Mouse (Mus musculus): ENCODE measurements around the gene Ksr1. TPM values are rescaled to one million over a fixed set of nuclear protein-coding genes. Genes with fewer than 3 reads are reported as not detected.

Ksr1 gene
- polyA plus RNA-seq, 1 experiment from 2014 or later: 6.0 TPM

GRCm38 (mm10) chr11:79125775-79126174 lies 20.4 kb downstream of the Ksr1 start:
- 69% methylated on average over 8 of the region's 8 CpGs for WGBS
- H3K27me3 ChIP-seq (replicated peaks; ENCODE audit: control insufficient read depth, insufficient read depth, low read length): no peaks in the 10 kb centered on the region

GRCm38 (mm10) chr11:79122556-79122955 lies 23.7 kb downstream of the Ksr1 start:
- Histone ChIP-seq H3K27ac (ENCODE audit: low read depth) (no peak overlapping the region), H3K4me2 (ENCODE audit: low read length) (no peak overlapping the region), H3K4me3 (ENCODE audit: low read depth, low read length) (no peak overlapping the region), H3K36me3 (ENCODE audit: control insufficient read depth, insufficient read depth, low read length) (no peaks in the 10 kb centered on the region), H3K9me3 (ENCODE audit: control insufficient read depth, low read length) (no peaks in the 10 kb centered on the region), H3K4me1 (replicated peaks; ENCODE audit: control insufficient read depth, insufficient read depth, low read length) (peaks cover 13% of the 10 kb centered on the region), H3K27me3 (replicated peaks; ENCODE audit: control insufficient read depth, insufficient read depth, low read length) (no peaks in the 10 kb centered on the region), H3K9ac (ENCODE audit: low read length) (no peak overlapping the region)
- WGBS: 86% methylated on average over 10 of the region's 10 CpGs
- DNase-seq (ENCODE audit: low spot score) (no peak), ATAC-seq (replicated peaks; ENCODE audit: low FRiP score, low TSS enrichment, low read depth) (no peak)

More at GRCm38 (mm10) chr11:79125775-79126174, 20.4 kb downstream of the Ksr1 start:
- H3K4me2 ChIP-seq (ENCODE audit: low read length): no peak overlapping the region
- no peak overlapping the region for H3K9ac ChIP-seq (ENCODE audit: low read length)
- DNase-seq (ENCODE audit: low spot score): no peak
- no peak for ATAC-seq (replicated peaks; ENCODE audit: low FRiP score, low TSS enrichment, low read depth)
- no peak overlapping the region for H3K4me3 ChIP-seq (ENCODE audit: low read depth, low read length)
- H3K4me1 ChIP-seq (replicated peaks; ENCODE audit: control insufficient read depth, insufficient read depth, low read length): peaks cover 13% of the 10 kb centered on the region; the same call in 1 of the 2 replicates
- H3K36me3 ChIP-seq (ENCODE audit: control insufficient read depth, insufficient read depth, low read length): no peaks in the 10 kb centered on the region
- H3K9me3 ChIP-seq (ENCODE audit: control insufficient read depth, low read length): no peaks in the 10 kb centered on the region
- H3K27ac ChIP-seq (ENCODE audit: low read depth): no peak overlapping the region

- H3K9ac ChIP-seq (ENCODE audit: low read length): no peak overlapping the region
- peaks cover 13% of the 10 kb centered on the region for H3K4me1 ChIP-seq (replicated peaks; ENCODE audit: control insufficient read depth, insufficient read depth, low read length)
- H3K27me3 ChIP-seq (replicated peaks; ENCODE audit: control insufficient read depth, insufficient read depth, low read length): no peaks in the 10 kb centered on the region
- no peak for DNase-seq (ENCODE audit: low spot score)
- H3K4me3 ChIP-seq (ENCODE audit: low read depth, low read length): no peak overlapping the region
- no peak for ATAC-seq (replicated peaks; ENCODE audit: low FRiP score, low TSS enrichment, low read depth)
- WGBS: 56% methylated on average over 3 of the region's 3 CpGs
- no peaks in the 10 kb centered on the region for H3K9me3 ChIP-seq (ENCODE audit: control insufficient read depth, low read length)
- no peaks in the 10 kb centered on the region for H3K36me3 ChIP-seq (ENCODE audit: control insufficient read depth, insufficient read depth, low read length)
- H3K4me2 ChIP-seq (ENCODE audit: low read length): no peak overlapping the region
- no peak overlapping the region for H3K27ac ChIP-seq (ENCODE audit: low read depth)
Measured at GRCm38 (mm10) chr11:79120087-79120486, 26.1 kb downstream of the Ksr1 start.

DNA sequence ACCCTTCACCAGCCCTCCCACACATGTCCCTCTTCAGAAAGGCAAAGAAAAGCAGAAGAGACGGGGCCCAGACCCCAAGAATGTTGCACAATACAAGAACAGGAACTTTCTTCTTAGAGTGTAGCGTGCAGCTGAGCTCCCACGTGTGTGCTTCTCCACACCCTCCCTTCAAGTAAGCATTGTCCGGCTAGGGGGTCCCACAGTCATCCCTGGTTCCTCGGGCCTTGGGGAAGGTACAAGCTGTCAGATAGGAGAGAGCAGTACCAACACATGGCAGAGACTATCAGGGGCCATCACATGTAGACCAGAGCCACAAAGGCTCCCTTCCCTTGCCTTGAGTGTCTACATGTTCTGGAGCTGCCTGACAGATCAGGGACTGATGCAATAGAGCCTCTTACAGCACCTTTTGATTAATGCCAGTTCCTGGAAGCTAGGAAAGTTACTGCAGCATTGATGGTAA lies 27.3 kb downstream of the Ksr1 start:
- Histone ChIP-seq H3K27me3 (replicated peaks; ENCODE audit: control insufficient read depth, insufficient read depth, low read length) (no peaks in the 10 kb centered on the region), H3K9me3 (ENCODE audit: control insufficient read depth, low read length) (no peaks in the 10 kb centered on the region), H3K36me3 (ENCODE audit: control insufficient read depth, insufficient read depth, low read length) (no peaks in the 10 kb centered on the region), H3K27ac (ENCODE audit: low read depth) (no peak overlapping the region), H3K9ac (ENCODE audit: low read length) (no peak overlapping the region), H3K4me2 (ENCODE audit: low read length) (no peak overlapping the region), H3K4me1 (replicated peaks; ENCODE audit: control insufficient read depth, insufficient read depth, low read length) (peaks cover 12% of the 10 kb centered on the region), H3K4me3 (ENCODE audit: low read depth, low read length) (no peak overlapping the region)
- ATAC-seq (replicated peaks; ENCODE audit: low FRiP score, low TSS enrichment, low read depth): no peak
- no peak for DNase-seq (ENCODE audit: low spot score)
- 75% methylated on average over 5 of the region's 5 CpGs for WGBS

- Histone ChIP-seq H3K4me1 (replicated peaks; ENCODE audit: control insufficient read depth, insufficient read depth, low read length) (peaks cover 14% of the 10 kb centered on the region), H3K9ac (ENCODE audit: low read length) (no peak overlapping the region), H3K4me3 (ENCODE audit: low read depth, low read length) (no peak overlapping the region), H3K36me3 (ENCODE audit: control insufficient read depth, insufficient read depth, low read length) (no peaks in the 10 kb centered on the region), H3K27ac (ENCODE audit: low read depth) (no peak overlapping the region), H3K4me2 (ENCODE audit: low read length) (no peak overlapping the region), H3K9me3 (ENCODE audit: control insufficient read depth, low read length) (no peaks in the 10 kb centered on the region), H3K27me3 (replicated peaks; ENCODE audit: control insufficient read depth, insufficient read depth, low read length) (no peaks in the 10 kb centered on the region)
- ATAC-seq (replicated peaks; ENCODE audit: low FRiP score, low TSS enrichment, low read depth) (no peak), DNase-seq (ENCODE audit: low spot score) (no peak)
- 37% methylated on average over 9 of the region's 9 CpGs for WGBS
Measured at GRCm38 (mm10) chr11:79116665-79117064, 29.5 kb downstream of the Ksr1 start.

DNA sequence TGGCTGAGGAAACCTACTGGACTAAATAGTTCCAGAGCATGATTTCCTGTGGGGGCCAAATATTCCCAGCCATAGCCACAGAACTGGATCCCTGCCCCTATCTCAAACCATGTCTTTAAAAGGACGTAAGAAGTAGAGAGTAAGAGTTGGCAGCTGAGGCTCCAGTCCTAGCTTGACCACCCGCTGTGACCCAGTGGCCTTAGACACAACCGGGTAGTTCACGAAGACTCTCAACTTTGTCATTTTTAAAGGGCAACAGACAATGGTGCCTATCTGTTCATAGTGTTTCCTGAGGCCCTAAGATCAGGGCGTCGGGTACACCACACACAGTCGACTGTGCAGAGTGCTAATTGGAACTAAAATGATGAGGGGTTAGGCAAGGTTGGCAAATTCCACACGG lies 30.5 kb downstream of the Ksr1 start:
- WGBS: 83% methylated on average over 8 of the region's 8 CpGs
- Histone ChIP-seq H3K27ac (ENCODE audit: low read depth) (no peak overlapping the region), H3K4me3 (ENCODE audit: low read depth, low read length) (no peak overlapping the region), H3K27me3 (replicated peaks; ENCODE audit: control insufficient read depth, insufficient read depth, low read length) (no peaks in the 10 kb centered on the region), H3K9me3 (ENCODE audit: control insufficient read depth, low read length) (no peaks in the 10 kb centered on the region), H3K4me1 (replicated peaks; ENCODE audit: control insufficient read depth, insufficient read depth, low read length) (peaks cover 8% of the 10 kb centered on the region), H3K9ac (ENCODE audit: low read length) (no peak overlapping the region), H3K36me3 (ENCODE audit: control insufficient read depth, insufficient read depth, low read length) (no peaks in the 10 kb centered on the region), H3K4me2 (ENCODE audit: low read length) (no peak overlapping the region)
- DNase-seq (ENCODE audit: low spot score) (no peak), ATAC-seq (replicated peaks; ENCODE audit: low FRiP score, low TSS enrichment, low read depth) (no peak)

DNA sequence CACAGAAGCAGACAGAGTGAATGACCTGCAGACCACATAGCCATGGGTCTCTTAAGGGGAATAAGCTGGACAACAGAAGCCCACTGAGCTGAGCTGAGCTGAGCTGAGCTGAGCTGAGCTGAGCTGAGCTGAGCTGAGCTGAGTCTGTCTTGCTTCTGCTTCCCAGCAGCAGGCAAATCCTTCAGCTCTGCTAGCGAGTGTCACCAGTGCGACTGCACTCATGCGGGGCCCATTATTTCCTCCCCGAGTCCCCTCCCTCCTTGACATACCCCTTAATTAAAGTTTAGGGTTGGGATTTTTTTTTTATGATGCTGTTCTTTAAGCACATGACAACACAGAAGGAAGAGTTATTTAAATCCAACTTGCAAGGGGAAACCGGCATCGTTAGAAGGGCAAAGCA lies 32.1 kb downstream of the Ksr1 start:
- WGBS: 59% methylated on average over 6 of the region's 6 CpGs
- no peak overlapping the region for H3K4me2 ChIP-seq (ENCODE audit: low read length)
- no peaks in the 10 kb centered on the region for H3K27me3 ChIP-seq (replicated peaks; ENCODE audit: control insufficient read depth, insufficient read depth, low read length)
- peaks cover 8% of the 10 kb centered on the region for H3K4me1 ChIP-seq (replicated peaks; ENCODE audit: control insufficient read depth, insufficient read depth, low read length)
- no peaks in the 10 kb centered on the region for H3K36me3 ChIP-seq (ENCODE audit: control insufficient read depth, insufficient read depth, low read length)
- H3K27ac ChIP-seq (ENCODE audit: low read depth): no peak overlapping the region
- no peak overlapping the region for H3K9ac ChIP-seq (ENCODE audit: low read length)
- H3K4me3 ChIP-seq (ENCODE audit: low read depth, low read length): no peak overlapping the region
- no peak for ATAC-seq (replicated peaks; ENCODE audit: low FRiP score, low TSS enrichment, low read depth)
- DNase-seq (ENCODE audit: low spot score): no peak
- H3K9me3 ChIP-seq (ENCODE audit: control insufficient read depth, low read length): no peaks in the 10 kb centered on the region

GRCm38 (mm10) chr11:79113397-79113796 lies 32.8 kb downstream of the Ksr1 start:
- no peak overlapping the region for H3K4me2 ChIP-seq (ENCODE audit: low read length)
- H3K4me3 ChIP-seq (ENCODE audit: low read depth, low read length): no peak overlapping the region
- no peaks in the 10 kb centered on the region for H3K9me3 ChIP-seq (ENCODE audit: control insufficient read depth, low read length)
- ATAC-seq (replicated peaks; ENCODE audit: low FRiP score, low TSS enrichment, low read depth) (no peak), DNase-seq (ENCODE audit: low spot score) (no peak)
- WGBS: 82% methylated on average over 4 of the region's 4 CpGs
- no peak overlapping the region for H3K27ac ChIP-seq (ENCODE audit: low read depth)
- H3K9ac ChIP-seq (ENCODE audit: low read length): no peak overlapping the region
- peaks cover 8% of the 10 kb centered on the region for H3K4me1 ChIP-seq (replicated peaks; ENCODE audit: control insufficient read depth, insufficient read depth, low read length)
- no peaks in the 10 kb centered on the region for H3K27me3 ChIP-seq (replicated peaks; ENCODE audit: control insufficient read depth, insufficient read depth, low read length)
- no peaks in the 10 kb centered on the region for H3K36me3 ChIP-seq (ENCODE audit: control insufficient read depth, insufficient read depth, low read length)

- WGBS: 59% methylated on average over 19 of the region's 19 CpGs
- H3K4me2 ChIP-seq (ENCODE audit: low read length): no peak overlapping the region
- H3K9ac ChIP-seq (ENCODE audit: low read length): no peak overlapping the region
- no peak overlapping the region for H3K4me3 ChIP-seq (ENCODE audit: low read depth, low read length)
- no peaks in the 10 kb centered on the region for H3K27me3 ChIP-seq (replicated peaks; ENCODE audit: control insufficient read depth, insufficient read depth, low read length)
- H3K27ac ChIP-seq (ENCODE audit: low read depth): no peak overlapping the region
- ATAC-seq (replicated peaks; ENCODE audit: low FRiP score, low TSS enrichment, low read depth): peak; percentile 73
- H3K9me3 ChIP-seq (ENCODE audit: control insufficient read depth, low read length): no peaks in the 10 kb centered on the region
- H3K4me1 ChIP-seq (replicated peaks; ENCODE audit: control insufficient read depth, insufficient read depth, low read length): peaks cover 8% of the 10 kb centered on the region
- H3K36me3 ChIP-seq (ENCODE audit: control insufficient read depth, insufficient read depth, low read length): no peaks in the 10 kb centered on the region
- no peak for DNase-seq (ENCODE audit: low spot score)
Measured at GRCm38 (mm10) chr11:79112559-79113302, 33.5 kb downstream of the Ksr1 start.
